Mouse (Mus musculus): ENCODE measurements at regions not wholly inside any gene's neighbourhood (a gene's known extent, or its start where the extent isn't known, plus 50 kb on each side); places are given as distances from the start of the nearest gene placed in this dataset.
"Not testable (repeated sequence)": the region's sequence is repeated elsewhere in the genome, so short reads cannot be mapped to it uniquely, and the experiment has no call there.

DNA sequence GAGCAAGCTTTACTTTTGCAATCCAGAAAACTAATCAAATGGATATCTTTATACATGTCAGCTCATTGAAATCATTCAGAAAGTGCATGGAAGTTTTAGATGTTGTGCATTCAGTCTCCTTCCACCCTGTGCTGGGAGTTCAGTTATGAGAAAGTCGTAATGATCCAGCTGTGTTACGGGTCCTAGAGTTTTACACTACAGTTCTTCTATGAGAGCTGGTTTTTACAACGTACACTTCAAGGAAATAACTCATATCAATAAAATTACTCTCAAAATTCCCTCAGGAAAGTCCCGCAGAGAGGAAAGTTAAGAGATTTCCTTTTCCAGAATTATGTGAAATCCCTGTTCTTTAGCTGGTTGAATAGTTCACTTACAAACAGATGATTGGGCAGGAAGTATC lies 418.1 kb upstream of the Slc10a2 start:
- DNase-seq: no peak

DNA sequence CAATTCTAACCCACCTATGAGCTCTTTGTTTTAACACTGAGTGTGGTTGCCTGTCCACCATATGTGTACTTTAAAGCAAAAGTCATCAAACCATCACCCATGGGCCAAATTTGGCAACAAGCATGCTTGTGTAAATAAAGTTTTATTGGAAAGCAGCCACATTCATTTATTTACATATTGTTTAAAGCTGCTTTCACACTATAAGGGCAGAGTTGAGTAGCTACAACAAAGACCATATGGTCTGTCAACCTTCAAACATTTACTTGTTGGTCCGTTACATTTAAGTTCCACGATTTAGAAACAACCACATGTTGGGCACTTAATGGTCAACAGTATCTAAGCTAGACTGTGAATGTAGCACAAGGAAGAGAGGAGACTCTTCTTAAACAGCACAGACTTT lies 390.7 kb upstream of the Slc10a2 start:
- DNase-seq: no peak

DNA sequence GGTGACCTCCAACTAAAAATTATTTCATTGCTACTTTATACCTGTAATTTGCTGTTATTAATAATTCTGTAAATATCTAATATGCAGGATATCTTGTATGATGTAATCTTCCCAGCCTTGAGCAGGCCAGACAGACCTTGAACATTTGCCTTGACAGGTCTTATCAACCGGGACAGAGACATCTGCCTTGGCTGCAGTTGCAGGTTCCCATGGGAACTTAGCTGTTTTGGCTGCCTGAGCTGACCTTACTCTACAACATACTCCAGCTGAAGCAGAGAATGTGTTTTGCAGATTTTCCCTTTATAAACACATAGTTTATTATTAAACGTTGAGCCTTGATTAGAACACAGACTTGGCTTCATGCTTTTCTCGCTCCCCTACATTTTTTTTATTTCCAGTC lies 385.3 kb upstream of the Slc10a2 start:
- no peak for DNase-seq

DNA sequence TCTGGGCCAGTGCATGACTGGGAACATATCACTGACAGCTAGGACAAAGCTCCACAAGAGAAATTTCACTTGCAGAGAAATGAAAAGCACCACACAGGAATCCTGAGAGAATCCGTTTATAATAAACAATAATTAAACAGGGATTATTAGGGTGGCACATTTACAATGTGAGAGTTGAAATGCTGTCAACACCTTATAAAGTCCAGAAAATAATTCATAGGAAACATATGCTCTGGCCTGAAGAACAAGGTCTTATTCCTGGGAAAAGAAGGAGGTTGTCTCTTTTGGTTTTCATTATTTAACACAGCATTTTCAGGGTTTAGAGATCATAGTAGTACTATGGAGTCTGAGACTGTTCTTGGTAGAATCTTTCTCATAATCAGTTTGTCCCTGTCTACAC lies 377.8 kb upstream of the Slc10a2 start:
- DNase-seq: no peak

DNA sequence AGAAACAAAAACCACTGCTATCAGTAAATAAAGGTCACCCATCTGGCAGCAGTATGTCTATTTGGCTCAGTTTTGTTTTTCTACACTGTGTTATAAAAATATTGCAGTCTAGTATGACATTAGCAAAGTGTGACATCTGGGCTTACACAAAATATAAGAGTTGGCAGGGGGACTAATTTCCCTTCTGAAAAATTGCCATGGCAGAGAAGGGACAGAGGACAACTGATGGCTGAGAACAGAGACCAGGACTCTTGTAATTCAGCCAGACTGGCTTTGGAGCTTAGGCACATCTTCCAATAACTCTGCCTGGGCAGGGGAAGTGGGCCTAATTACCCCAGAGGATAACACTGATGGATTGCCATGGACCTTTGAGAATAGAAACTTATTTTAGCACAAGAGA lies 367.8 kb upstream of the Slc10a2 start:
- DNase-seq: peak; percentile 5 to 8

DNA sequence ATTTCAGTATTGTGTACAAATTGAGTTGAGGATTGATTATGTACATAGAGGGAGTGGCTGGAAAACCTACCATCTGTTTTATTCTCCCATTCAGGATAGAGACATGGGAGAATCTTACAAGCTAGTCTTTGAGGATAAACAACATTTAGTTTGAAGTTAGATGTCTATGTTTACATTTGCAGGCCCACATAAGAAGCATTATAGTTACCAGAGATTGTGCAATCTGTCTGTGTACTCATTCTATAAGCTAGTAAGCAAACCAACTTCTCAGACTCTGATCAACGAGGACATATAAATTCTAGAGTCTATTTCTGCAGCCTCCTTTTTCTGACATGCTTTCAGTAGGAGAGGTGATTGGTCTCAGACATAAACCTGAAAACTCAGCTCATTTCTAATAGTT lies 367.4 kb upstream of the Slc10a2 start:
- DNase-seq: no peak

DNA sequence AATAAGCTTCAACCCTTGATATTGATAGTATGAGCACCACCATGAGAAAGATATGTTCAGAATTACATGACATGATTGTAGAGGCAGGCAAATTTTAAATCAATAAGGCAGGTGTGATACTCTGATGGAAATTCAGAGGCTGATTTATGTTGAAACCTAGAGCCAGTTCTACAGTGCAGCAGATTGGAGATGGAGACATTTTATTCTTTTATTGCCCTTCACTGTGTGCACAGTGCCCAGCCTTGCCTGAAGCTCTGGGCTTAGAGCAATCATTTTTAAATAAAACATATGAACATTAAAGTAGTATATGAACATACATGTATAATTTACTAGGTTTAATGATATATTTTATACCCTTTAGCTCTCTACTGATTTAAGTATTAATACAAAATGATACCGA lies 352.5 kb upstream of the Slc10a2 start:
- DNase-seq: no peak

DNA sequence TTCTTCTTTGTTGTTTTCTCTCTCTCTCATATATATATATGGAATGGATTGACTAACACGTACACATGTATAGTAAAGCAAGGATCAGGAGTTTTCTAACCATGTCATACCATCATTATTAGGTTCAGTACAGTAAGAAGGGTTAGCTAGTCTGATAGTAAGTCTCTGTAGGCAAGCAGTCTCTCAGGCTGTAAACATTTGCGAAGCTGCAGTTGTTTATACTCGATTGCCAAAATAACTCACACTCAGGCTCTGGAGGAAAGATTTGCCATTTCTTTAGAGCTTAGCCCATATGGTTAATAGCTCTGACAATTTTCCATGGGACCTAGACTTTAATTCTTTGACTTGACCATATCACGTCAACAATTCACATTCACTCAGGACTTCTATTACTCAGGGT lies 348.3 kb upstream of the Slc10a2 start:
- no peak for DNase-seq

DNA sequence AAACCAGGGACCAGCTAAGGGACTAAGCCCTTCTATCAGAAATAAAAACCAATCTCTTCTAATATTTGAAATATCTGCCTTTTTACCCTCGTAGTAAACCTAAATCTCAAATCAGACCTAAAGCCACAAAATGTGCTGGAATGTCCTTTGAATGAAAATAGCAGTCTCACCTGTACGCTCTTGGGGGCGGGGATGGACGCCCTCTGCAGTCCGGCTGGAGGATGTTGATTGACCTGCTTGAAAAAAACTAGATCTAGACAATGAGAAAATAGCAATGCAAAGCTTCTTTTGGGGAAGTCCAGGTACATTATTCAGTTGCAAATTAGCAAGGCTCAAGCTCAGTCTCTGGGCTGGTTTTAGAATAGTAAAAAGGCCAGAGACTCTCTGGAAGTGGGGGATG lies 337.1 kb upstream of the Slc10a2 start:
- not testable (repeated sequence) for DNase-seq

DNA sequence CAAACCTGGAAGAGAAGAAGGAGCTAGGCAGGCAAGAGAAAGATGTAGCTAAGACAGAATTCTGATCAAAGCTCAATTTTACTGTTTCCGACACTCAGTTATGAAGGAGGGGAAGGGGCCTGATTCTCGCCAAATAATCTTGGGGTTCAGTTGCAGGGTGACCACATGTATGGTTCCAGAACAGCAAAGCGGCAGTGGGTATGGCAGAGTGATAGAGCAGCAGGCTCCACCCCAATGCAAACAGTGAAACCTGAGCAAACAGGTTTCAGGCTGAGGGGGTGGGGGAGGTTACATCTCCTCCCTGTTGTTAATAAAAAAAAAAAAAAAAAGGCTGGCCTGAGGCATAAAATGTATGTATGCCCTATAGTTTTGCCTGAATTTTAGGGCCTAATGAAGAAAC lies 335.3 kb upstream of the Slc10a2 start:
- not testable (repeated sequence) for DNase-seq

DNA sequence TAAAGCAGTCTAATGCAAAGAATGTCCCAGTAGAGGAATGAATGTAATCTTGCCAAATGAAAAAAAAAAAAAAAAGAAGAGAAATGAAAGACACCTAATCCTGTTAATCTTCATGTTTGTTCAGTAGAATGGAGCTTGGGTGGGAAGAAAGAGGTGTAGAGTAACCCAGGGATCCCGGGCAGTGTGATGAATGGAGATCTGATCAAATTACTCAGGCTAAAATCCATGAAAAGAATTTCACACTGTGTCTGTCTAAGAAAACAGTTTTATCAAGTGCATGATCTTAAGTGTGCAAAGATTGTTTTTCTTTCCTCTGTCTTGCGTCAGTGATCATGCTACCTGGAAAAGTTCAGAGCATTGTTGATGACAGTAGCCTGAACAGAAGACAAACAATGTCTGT lies 333.9 kb upstream of the Slc10a2 start:
- DNase-seq: no peak

DNA sequence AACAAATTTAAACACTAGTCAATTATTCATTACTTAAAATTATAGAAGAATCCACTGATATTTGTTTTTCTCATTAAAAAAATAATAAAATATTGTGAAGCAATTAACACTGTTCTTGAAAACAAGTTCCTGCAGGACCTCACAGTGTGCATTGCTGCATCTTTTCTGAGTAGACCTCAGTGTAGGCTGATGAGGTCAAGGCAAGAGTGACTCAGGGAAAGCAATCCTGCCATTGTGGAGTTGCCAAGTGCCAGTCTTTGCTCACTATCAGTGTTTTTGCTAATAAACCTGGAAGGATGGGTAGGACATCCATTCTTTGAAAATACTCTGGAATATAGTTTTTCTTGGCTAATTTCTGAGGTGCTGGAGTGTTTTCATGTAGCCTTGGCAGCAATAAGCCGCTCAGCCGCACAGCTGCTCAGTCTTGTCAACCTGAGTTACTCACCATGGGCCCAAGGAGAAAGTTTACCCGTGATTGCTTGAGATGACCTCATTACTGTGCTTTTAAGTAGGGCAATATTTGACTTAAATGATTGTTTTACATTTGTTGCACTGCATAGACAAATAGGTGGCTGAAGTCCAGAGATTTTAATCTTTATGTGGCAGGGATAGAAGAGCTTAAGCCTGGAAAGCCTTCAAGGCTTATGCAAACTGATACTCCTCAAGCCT lies 323.3 kb upstream of the Slc10a2 start:
- no peak for DNase-seq

DNA sequence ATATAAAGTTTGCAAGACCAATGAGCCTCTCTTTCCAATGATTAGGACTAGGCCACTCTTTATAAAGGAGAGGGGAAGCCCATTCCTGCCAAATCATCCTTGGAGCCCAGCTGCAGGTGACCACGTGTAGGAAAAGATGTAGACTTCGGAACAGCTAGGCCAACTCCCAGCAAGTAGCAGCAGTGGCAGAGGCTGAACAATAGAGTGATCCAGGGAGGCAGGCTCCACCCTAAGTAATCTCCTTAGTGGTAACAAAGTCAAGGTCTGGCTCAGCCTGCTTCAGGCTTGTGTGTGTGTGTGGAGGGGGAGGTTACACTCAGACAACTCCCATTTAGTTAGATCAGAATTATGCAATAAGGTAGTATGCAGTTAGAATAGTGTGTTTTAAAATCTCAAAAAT lies 311.7 kb upstream of the Slc10a2 start:
- not testable (repeated sequence) for DNase-seq

DNA sequence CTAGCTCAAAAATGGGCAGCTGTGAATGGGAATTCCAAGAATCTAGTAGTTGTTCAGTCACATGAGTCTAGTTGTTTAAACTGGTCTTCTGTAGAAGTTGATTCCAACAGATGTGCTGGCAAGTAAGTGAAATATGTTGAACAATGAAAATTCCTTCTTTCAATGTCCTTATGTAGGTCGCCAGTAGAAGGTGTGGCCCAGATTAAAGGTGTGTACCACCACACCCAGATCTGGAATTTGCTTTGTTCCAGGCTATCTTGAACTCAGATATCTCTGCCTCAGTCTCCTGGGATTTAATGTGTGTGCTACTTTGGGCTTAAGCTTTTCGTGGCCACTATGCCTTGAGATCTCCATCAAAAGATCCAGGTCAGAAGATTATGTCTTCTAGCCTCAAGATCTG lies 279.7 kb upstream of the Slc10a2 start:
- no peak for DNase-seq

DNA sequence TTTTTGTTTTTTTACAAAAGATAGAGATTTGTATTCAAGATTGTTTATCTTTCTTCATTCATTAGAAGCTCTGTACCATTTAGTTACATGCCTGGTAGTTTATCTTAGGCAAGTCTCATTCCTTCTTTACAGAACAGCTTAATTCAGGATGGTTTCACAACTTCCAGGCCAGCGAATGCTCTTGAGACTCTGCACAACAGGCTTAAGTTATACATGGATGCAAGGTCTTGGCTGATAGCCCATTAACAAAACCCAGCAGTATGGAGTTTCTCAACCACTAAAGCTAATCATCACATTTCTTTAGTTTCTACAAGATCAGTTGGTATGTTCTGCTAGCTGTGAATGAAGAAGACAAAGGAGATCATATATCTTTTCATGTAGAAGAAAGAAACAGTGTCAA lies 272.9 kb upstream of the Slc10a2 start:
- no peak for DNase-seq

DNA sequence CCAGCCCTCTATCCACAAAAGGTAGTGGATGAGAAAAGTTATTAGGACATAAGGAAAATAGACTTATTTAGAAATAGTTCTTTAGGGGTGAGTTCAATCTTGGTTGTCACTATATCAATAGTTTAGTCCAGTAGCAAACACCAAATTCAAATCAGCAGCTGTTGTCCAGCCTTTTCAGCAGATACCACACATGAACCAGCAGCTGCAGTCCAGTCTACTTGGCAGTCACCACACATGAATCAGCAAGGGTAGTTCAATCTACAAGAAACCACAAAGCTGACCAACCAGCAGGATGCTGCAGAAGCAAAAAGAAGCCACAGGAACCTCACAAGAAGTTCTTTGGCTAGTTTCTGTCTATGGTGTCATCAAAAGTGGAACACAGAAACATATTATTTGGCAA lies 234.8 kb upstream of the Slc10a2 start:
- no peak for DNase-seq

DNA sequence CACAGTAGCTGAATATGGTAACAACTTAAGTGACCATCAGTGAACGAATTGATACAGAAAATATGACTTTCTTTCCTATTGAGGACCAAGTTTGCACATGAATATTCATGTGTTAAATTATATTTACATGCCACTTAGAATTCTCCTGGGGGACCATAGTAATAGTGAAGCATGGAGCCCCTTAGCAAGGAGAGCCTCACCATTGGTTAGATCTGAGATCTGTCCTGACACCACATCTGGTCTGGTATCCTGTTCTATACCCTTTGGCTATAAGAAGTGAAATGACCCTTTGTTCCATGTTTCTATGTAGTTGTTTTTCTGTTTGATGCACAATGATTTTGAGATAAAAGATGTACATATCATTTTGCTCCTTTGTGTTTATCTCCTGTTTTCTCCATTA lies 209.4 kb upstream of the Slc10a2 start:
- DNase-seq: no peak

DNA sequence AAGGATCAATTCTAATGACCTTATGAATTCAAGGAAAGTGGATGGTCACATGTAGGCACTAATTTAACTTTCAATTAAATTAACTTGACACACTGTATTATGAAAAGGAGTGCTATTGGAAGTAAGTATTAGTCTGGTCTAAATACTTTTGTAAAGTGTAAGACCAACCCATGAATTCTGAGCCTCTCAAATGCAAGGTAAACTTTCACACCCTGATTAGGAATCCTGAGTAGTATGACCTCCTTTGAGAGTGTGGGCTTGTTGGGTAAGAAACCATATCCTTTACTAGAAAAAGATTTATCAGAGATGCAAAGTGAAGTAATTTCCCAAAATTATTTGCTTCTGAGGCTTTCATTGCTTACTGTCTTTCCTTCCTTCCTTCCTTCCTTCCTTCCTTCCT lies 194.8 kb upstream of the Slc10a2 start:
- no peak for DNase-seq

DNA sequence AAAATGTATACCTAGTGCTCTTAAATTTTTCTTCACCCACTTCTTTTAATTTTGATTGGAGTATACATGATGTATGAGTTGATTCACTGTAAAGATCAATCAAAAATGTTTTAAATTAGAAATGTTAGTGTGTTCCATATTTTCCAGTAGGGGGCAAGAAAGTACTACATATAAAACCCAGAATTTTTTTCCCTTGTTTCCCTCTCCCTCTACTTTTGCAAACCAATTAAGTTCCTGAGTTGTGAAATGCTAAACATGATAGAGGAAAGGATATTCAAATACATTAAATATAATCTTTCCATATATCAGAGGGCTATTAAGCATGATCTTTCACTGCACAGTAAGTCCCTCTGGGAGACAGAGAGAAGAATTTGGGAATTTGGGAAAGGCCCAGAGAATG lies 192.0 kb upstream of the Slc10a2 start:
- no peak for DNase-seq

DNA sequence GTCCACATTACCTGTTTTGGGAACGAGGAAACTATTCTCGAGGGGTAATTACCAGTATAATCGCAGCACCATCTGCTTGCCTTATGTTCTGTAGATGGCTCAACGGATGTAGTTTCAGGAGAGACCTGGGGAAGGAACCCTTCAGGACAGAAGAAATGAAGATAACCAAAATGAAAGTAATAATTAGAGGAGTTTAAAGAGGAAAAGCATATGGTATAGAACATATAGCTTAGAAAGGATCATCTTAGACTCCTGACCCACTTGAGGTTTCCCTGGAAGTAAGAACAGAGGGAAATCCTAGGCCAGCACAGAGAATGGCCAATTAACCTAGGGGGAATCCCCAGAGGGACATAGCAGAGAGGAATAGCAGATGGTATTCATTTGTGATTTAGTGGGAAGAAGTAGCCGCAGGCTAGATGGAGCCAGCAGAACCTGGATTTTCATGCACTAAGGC lies 180.6 kb upstream of the Slc10a2 start:
- DNase-seq: peak; percentile 58 to 70

DNA sequence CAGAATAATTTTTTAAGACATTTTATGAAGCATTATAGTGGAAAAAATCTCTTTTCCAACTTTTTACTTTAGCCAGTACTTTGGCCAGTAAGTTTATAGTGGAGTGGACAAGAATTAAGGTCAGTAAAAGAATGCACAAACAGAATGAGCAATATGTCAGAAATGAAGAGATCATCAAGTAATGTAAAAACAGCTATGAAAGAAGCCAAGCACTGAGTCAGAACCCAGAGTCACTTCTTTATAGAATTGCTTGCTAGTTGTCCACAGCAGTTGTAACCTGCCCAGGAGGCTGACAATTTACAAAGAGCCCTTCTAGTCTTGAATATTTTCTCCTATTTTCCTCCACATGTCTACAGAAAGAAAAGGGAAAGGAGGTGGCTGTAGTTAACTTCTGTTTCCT lies 178.6 kb upstream of the Slc10a2 start:
- DNase-seq: no peak

DNA sequence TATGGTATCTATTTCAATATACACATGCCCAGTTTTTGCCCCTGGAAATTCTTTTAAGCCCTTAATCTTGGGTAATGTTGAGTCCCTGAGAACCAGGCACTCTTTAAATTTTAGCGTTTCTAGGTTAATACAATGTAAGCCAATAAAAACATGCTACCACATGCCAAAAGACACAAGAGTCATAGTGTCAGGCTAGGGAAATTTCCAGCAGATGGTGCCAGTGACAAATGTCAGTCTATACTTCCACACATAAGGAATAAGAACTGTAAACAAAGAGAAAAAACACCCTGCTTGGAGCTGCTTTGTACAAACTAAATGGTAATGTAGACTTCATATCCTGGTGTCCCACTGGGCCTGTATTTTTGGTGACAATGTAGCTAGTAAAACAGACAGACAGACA lies 157.2 kb upstream of the Slc10a2 start:
- no peak for DNase-seq

DNA sequence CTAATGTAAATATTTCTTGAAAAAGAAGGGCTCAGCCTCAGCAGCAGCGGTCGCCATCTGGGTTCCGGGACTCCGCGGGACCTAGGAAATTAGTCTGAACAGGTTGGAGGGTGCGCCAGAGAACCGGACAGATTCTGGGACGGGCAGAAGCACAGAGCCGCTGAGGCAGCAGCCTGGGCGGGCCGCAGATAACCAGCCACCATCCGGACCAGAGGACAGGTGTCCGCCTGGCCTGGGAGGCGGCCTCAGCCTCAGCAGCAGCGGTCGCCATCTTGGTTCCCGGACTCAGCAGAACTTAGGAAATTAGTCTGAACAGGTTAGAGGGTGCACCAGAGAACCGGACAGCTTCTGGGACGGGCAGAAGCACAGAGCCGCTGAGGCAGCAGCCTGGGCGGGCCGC lies 136.7 kb upstream of the Slc10a2 start:
- peak; percentile 12 to 14 for DNase-seq

Measured in cerebellum, adult 18-20 months (tissue).